Mouse (Mus musculus): ENCODE measurements around the gene Cldn20.

DNA sequence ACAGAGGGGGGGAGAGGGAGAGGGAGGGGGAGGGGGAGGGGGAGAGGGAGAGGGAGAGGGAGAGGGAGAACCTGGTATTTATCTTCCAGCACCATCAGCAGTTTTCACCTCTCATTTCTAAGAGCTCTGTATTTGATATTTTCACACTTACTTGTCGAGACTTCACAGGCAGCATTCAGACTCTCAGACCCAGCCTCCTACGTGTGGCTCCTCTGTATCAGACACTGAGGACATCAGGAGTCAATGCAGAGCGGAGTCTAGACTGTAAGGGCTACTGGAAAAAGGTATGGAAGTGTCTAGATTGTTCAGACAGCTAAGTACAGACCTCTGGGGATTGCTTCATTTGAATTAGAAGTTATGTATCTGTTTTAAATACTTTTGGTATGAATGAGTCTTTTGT lies 2.8 kb upstream of the Cldn20 start:
- no peak for TF ChIP-seq CTCF (IDR thresholded peaks at IDR 0.05; ENCODE audit: control insufficient read depth, insufficient read depth, low read length)
- no peak for TF ChIP-seq POLR2A (IDR thresholded peaks at IDR 0.05; ENCODE audit: borderline replicate concordance, control insufficient read depth, low read depth, low read length)

Measured in bone marrow, adult 2 months (tissue).